Mouse (Mus musculus) hindbrain, postnatal 0 days (tissue): ENCODE data around the gene Habp2. TPM values are rescaled to one million over a fixed set of nuclear protein-coding genes. Genes with fewer than 3 reads are reported as not detected.

Experiments
- ATAC-seq: fragments of 200-750 bp; cut with Nextera tagmentation; 2 replicates; pipeline ENCODE4 v1.8.0; 2017; ENCODE audit warnings: mild to moderate bottlenecking, moderate TSS enrichment, moderate library complexity
- DNase-seq: peaks from one replicate; pipeline ENCODE4 v3.0.0-alpha.2; 2015; ENCODE audit warnings: low spot score
- H3K27ac ChIP-seq: fragments of 300-500 bp; sonication (generic); 2 replicates; pipeline ENCODE4 v1.5.1; 2014; ENCODE audit warnings: mild to moderate bottlenecking
- H3K27me3 ChIP-seq: fragments of 300-500 bp; sonication (generic); 2 replicates; pipeline ENCODE4 v1.6.1; 2014; ENCODE audit warnings: low read length, mixed read lengths; ENCODE audit not compliant: insufficient read depth
- H3K36me3 ChIP-seq: fragments of 300-500 bp; sonication (generic); 2 replicates; pipeline ENCODE4 v1.6.1; 2014; ENCODE audit warnings: low read length, mixed read lengths; ENCODE audit not compliant: insufficient read depth
- H3K4me1 ChIP-seq: fragments of 300-500 bp; sonication (generic); 2 replicates; pipeline ENCODE4 v1.6.1; 2014; ENCODE audit warnings: antibody characterized with exemption, low read length, mixed read lengths; ENCODE audit not compliant: insufficient read depth
- H3K4me2 ChIP-seq: fragments of 300-500 bp; sonication (generic); 2 replicates; pipeline ENCODE4 v1.6.1; 2014; ENCODE audit warnings: low read depth, mild to moderate bottlenecking, low read length, moderate library complexity, mixed read lengths
- H3K4me3 ChIP-seq: fragments of 300-500 bp; sonication (generic); 2 replicates; pipeline ENCODE4 v1.5.1; 2014; ENCODE audit warnings: low read length
- H3K9ac ChIP-seq: fragments of 300-500 bp; sonication (generic); replicated peaks from 2 replicates; pipeline ENCODE4 v1.6.1; 2014; ENCODE audit warnings: mild to moderate bottlenecking, low read length, moderate library complexity, mixed read lengths
- H3K9me3 ChIP-seq: fragments of 300-500 bp; sonication (generic); 2 replicates; pipeline ENCODE4 v1.6.1; 2016; ENCODE audit warnings: low read length, mixed read lengths
- CTCF ChIP-seq: IDR thresholded peaks from 2 replicates; pipeline ENCODE4 v1.5.1; 2016; ENCODE audit warnings: antibody characterized with exemption, control low read depth, low read depth
- WGBS: fragments of 180-500 bp; shearing (Covaris S2); extraction: QIAGEN DNeasy Blood & Tissue Kit; methylation state at CpG from one replicate; pipeline ENCODE4 v1.1.7; 2014; 5-methylcytosine and 5-hydroxymethylcytosine counted together
- polyA plus RNA-seq: library from polyadenylated mRNA; unstranded; fragments of >200 nt; fragmentation: Nextera tagmentation; extraction: Ambion mirVana; gene quantifications from 2 replicates; pipeline ENCODE4 v1.2.1, GENCODE M21; 2015
- total RNA-seq: library from RNA; depleted of rRNA; stranded (reverse); fragments of >200 nt; gene quantifications from 2 replicates; pipeline ENCODE4 v1.2.3, GENCODE M21; 2014; rRNA removed

Habp2 gene
- total and polyA plus RNA-seq, 2 experiments from 2014 or later: not detected

GRCm38 (mm10) chr19:56366168-56366567 is 79.2 kb downstream of the Habp2 start:
- WGBS: 69% methylated on average over 11 of the region's 11 CpGs
- no peak overlapping the region for H3K4me2 ChIP-seq
- DNase-seq: no peak
- no peak overlapping the region for H3K4me3 ChIP-seq
- no peak overlapping the region for H3K27ac ChIP-seq
- no peak for ATAC-seq
- TF ChIP-seq CTCF: no peak
- no peaks in the 10 kb centered on the region for H3K9me3 ChIP-seq
- H3K27me3 ChIP-seq: no peaks in the 10 kb centered on the region
- H3K4me1 ChIP-seq: no peaks in the 10 kb centered on the region; the same call in 1 of the 2 replicates
- H3K36me3 ChIP-seq: no peaks in the 10 kb centered on the region
- no peak overlapping the region for H3K9ac ChIP-seq

GRCm38 (mm10) chr19:56366625-56367024 is 79.7 kb downstream of the Habp2 start:
- Histone ChIP-seq H3K27ac (no peak overlapping the region), H3K36me3 (no peaks in the 10 kb centered on the region), H3K4me3 (no peak overlapping the region), H3K9me3 (no peaks in the 10 kb centered on the region), H3K4me1 (no peaks in the 10 kb centered on the region; the same call in 1 of the 2 replicates), H3K9ac (no peak overlapping the region), H3K4me2 (no peak overlapping the region), H3K27me3 (no peaks in the 10 kb centered on the region)
- ATAC-seq (no peak), DNase-seq (peak; percentile 23)
- no peak for TF ChIP-seq CTCF
- 55% methylated on average over 9 of the region's 9 CpGs for WGBS

- WGBS: 82% methylated on average over 7 of the region's 7 CpGs
- no peaks in the 10 kb centered on the region for H3K9me3 ChIP-seq
- ATAC-seq (no peak), DNase-seq (no peak)
- no peak overlapping the region for H3K27ac ChIP-seq
- no peaks in the 10 kb centered on the region; the same call in 1 of the 2 replicates for H3K4me1 ChIP-seq
- H3K4me3 ChIP-seq: no peak overlapping the region
- no peak overlapping the region for H3K9ac ChIP-seq
- no peak overlapping the region for H3K4me2 ChIP-seq
- no peak for TF ChIP-seq CTCF
- no peaks in the 10 kb centered on the region for H3K36me3 ChIP-seq
- H3K27me3 ChIP-seq: no peaks in the 10 kb centered on the region
Measured at GRCm38 (mm10) chr19:56367778-56368177, 80.8 kb downstream of the Habp2 start.

DNA sequence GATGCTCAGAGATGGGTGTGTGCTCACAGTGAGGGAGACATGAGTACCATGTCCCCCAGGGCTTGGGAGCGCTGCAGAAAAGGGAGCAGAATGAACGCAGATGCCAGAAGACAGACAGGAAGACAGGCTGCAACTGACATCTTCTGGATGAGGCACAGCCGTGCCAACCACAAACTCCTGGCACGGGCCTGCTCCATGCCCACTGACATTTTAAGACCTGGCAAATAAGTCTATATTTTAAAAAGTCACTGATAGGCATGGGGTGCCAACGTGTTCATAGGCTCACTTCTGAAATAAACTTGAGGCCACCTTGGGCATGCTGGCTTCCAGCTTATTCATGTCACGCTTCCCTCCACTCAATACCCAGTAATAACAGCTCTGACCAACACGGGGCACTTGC is 82.0 kb downstream of the Habp2 start:
- 69% methylated on average over 7 of the region's 7 CpGs for WGBS
- H3K4me2 ChIP-seq: no peak overlapping the region
- H3K27ac ChIP-seq: no peak overlapping the region
- no peaks in the 10 kb centered on the region for H3K27me3 ChIP-seq
- H3K9me3 ChIP-seq: no peaks in the 10 kb centered on the region
- no peak overlapping the region for H3K4me3 ChIP-seq
- H3K36me3 ChIP-seq: no peaks in the 10 kb centered on the region
- H3K9ac ChIP-seq: no peak overlapping the region
- ATAC-seq (no peak), DNase-seq (no peak)
- no peak for TF ChIP-seq CTCF
- no peaks in the 10 kb centered on the region; the same call in 1 of the 2 replicates for H3K4me1 ChIP-seq

Other genes starting within 250 kb of the Habp2 start
- gene Nrap, start 102.9 kb downstream of the Habp2 start, total RNA-seq: 0.37 and 0.68 TPM in 2 replicates
- gene Nrap, start 102.9 kb downstream of the Habp2 start, polyA plus RNA-seq: 0.30 and 0.37 TPM in 2 replicates
- gene Casp7, start 110.0 kb downstream of the Habp2 start, total RNA-seq: 17.6 and 22.4 TPM in 2 replicates
- 28.1 and 28.5 TPM in 2 replicates for gene Casp7, start 110.0 kb downstream of the Habp2 start, polyA plus RNA-seq
- gene Plekhs1, start 174.5 kb downstream of the Habp2 start, total RNA-seq: not detected in 2 replicates
- gene Plekhs1, start 174.5 kb downstream of the Habp2 start, polyA plus RNA-seq: 0.24 and 0.32 TPM in 2 replicates